Mouse (Mus musculus): ENCODE results near the gene Tfrc. TPM values are rescaled to one million over a fixed set of nuclear protein-coding genes. Genes with fewer than 3 reads are reported as not detected.
"Not testable (repeated sequence)": the region's sequence is repeated elsewhere in the genome, so short reads cannot be mapped to it uniquely, and the experiment has no call there.

The Tfrc gene
- total RNA-seq, 4 experiments from 2014 or later: 21.4 to 53.5 (median 38.0) TPM

DNA sequence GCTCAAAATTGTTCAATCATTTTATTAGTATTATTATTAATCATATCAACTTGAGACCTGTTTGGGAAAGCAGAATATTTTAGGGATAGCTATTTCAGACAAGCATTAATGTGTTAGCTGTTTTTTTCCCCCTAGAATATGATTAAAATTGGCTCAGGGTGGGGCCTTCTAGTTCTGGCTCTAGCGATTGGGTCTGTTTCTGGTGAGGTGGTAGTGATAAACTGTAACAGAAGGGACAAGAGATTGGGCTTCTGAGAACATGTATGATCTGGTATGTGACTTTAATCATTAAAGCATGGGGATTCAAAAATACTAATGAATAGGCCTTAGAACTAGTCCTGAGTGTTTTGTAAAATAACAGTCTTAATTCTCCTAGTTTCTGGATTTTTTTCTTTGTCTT lies 3.3 kb downstream of the Tfrc start:
- no peak for DNase-seq (ENCODE audit: low spot score)

- no peak for DNase-seq (ENCODE audit: low spot score)
These were observed 4.6 kb downstream of the Tfrc start for GRCm38 (mm10) chr16:32613269-32613834.

DNA sequence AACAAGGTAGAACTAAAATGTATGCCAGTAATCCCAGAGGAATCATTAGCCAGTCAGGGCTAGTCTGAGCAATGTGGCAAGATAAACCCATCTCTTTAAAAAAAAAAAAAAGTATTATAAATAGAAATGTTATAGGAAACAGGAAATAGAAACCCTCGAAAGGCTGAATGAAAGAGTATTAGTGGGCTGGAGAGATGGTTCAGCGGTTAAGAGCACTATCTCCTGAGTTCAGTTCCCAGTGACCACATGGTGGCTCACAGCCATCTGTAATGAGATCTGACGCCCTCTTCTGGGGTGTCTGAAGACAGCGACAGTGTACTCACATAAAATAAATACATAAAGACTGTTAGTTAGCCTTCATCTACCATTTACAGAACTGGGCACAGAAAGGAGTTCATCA lies 5.3 kb downstream of the Tfrc start:
- no peak for DNase-seq (ENCODE audit: low spot score)

- DNase-seq (ENCODE audit: low spot score): no peak
These were observed 10.2 kb downstream of the Tfrc start for GRCm38 (mm10) chr16:32618946-32619345.

GRCm38 (mm10) chr16:32628140-32628539 lies 19.4 kb downstream of the Tfrc start:
- no peak for DNase-seq (ENCODE audit: low spot score)

DNA sequence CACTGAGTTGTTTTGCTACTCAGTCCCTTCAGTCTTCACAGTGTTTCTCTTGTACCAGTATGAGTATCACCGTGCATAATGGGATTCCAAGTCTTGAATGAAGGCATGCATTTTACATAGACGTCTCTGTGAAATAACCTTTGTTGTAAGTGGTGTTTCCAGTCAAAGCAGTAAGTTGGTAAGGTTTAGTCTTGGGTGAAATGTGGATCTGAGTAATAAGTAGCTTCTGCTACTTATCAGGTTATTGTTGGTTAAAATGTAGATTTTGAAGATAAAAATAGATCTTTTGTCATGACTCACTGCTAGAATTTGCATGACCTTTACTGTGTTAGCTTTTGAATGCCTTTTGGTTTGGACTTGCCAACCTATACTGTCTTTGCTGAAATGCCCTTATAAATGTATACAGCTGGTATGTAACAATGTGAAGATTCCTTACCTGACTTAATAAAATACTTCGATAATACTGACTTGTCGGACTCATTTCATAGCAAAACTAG lies 23.7 kb downstream of the Tfrc start:
- no peak for DNase-seq (ENCODE audit: low spot score)

DNA sequence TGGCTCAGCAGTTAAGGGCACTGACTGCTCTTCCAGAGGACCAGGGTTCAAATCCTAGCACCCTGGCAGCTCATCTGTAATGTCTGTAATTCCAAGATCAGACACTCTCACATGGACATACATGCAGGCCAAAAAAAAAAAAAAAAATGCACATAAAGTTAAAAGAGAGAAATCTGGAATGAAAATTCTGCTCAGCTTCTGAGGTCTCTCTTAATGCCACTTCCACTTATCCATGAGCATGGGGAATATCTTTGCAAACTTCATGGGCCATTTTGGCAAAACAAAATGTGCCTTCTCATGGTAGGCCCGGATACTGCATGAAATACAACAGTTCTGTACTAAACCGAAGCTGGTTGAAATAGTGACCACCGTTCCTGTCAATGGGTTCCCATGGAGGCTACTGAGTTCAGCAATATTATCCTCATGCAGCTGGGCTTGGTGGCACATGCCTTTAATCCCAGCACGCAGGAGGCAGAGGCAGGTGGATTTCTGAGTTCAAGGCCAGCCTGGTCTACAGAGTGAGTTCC lies 24.8 kb downstream of the Tfrc start:
- no peak for DNase-seq (ENCODE audit: low spot score)

GRCm38 (mm10) chr16:32634183-32634582 lies 25.5 kb downstream of the Tfrc start:
- no peak for DNase-seq (ENCODE audit: low spot score)

DNA sequence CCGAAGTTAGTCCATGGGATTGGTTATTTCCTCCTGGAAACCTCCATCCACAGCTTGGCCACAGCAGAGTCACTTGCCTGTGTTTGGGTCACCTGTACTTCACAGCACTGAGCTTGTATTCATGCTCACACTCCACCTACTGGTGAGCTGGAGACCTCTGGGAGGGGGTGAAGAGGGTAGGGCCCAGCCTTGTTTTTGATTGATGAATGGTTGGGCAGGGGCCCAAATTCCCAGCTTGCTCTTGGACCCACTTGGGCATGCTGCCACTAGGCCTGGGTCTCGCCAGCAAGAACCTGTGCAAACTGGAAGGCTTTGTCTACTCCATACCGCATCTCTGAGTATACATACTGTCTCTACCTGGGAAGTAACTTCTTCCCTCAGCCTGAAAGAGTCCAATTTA lies 26.6 kb downstream of the Tfrc start:
- no peak for DNase-seq (ENCODE audit: low spot score)

DNA sequence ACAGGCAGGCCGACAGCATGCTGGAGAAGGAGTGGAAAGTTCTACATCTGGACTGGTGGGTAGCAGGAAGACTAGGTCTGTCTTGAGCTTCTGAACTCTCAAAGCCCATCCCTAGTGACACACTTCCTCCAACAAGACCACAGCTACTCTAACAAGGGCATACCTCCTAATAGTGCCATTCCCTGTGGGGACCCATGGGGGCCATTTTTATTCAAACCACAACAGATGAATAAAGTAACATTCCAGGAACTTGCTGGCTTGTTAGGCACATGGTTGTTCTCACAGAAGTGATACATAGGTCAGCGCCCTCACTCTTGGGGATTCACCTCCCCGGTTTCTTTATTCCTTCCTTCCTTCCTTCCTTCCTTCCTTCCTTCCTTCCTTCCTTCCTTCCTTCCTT lies 27.6 kb downstream of the Tfrc start:
- no peak for DNase-seq (ENCODE audit: low spot score)

DNA sequence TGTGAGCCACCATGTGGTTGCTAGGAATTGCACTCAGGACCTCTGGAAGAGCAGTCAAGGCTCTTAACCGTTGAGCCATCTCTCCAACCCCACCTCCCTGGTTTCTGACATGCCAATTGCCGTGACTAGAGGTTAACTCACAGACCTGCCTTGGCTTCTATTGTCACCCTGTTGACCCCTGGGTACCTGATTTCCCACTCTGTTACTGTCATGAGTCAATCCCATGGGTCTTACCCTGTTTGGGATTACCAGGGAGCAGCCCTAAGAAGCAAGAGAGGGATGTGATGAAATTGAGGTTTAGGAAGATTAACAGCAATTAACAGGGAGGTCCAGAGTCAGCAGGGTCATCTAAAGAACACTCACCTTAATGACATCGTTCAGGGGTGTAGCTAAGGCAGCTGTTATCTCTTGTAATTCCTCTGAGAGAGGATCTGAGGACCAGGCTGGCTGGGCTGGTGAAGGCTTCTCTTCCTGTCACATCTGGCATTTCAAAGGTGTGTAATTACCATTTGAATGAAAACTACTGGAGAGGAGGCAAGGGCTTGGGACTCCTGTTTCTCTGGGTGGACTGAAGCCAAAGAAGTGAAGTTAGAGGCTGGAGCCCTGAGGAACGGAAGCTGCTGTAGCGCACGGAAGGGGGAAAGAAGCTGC lies 28.3 kb downstream of the Tfrc start:
- no peak for DNase-seq (ENCODE audit: low spot score)

DNA sequence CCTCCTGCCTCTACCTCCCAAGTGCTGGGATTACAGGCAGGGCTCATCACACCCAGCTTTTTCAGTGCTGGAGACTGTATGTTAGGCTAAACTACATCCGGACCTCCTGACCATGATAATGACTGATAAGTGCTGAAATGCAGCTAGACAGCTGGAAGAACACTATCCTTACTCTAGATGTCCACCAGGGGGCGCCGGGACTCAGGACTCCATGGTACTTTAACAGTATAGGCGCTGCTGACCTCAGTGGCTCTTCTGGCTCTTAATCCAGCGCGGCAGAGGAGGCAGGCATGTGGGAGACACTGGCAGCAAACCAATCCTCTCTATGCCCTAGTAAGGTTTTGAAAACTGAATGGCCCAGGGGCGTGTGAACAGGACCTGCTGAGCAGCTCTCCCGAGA lies 29.8 kb downstream of the Tfrc start:
- peak; percentile 79 for DNase-seq (ENCODE audit: low spot score)

DNA sequence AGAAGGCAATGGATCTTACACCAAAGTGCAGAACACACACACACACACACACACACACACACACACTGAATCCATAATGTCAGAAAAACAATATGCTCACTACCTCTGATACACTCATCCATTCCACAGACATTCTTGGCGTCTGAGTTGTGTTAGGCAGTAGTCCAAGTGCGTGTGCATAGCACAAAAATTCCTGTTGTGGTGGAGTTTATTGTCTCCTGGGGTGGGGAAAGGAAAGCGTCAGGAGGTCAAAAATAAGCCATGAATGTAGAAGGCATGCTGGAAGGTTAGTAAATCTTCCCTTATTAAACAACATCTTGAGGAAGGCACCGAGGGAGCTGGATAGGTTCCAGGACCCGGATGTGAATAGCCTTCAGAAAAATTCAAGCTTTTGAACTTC lies 31.4 kb downstream of the Tfrc start:
- DNase-seq (ENCODE audit: low spot score): no peak

GRCm38 (mm10) chr16:32640683-32641082 lies 32.0 kb downstream of the Tfrc start:
- DNase-seq (ENCODE audit: low spot score): not testable (repeated sequence)

- no peak for DNase-seq (ENCODE audit: low spot score)
These were observed 32.9 kb downstream of the Tfrc start for GRCm38 (mm10) chr16:32641440-32642219.

DNA sequence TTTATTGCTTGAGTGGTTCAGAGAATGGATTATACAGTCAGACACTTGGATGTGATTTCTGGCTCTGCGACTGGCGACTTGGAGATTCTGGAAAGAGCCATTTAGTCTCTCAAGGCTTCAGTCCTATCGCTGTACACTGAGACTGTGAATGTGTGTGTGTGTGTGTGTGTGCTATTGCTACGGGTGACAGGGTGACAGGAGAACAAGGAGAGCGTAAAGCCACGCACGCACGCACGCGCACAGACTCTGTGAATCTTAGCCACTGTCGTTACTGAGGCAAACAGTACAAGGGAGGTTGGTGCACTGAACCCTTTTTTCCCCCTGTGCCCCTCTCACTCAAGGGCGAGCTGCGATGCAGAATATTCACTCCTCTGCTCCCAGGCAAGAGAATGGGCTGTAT lies 33.6 kb downstream of the Tfrc start:
- DNase-seq (ENCODE audit: low spot score): no peak

GRCm38 (mm10) chr16:32643661-32644061 lies 34.9 kb downstream of the Tfrc start, which contains the start of gene Tnk2:
Gene Tnk2 (plus strand): TSS chr16:32643874.
- DNase-seq (ENCODE audit: low spot score): peak; percentile 86

DNA sequence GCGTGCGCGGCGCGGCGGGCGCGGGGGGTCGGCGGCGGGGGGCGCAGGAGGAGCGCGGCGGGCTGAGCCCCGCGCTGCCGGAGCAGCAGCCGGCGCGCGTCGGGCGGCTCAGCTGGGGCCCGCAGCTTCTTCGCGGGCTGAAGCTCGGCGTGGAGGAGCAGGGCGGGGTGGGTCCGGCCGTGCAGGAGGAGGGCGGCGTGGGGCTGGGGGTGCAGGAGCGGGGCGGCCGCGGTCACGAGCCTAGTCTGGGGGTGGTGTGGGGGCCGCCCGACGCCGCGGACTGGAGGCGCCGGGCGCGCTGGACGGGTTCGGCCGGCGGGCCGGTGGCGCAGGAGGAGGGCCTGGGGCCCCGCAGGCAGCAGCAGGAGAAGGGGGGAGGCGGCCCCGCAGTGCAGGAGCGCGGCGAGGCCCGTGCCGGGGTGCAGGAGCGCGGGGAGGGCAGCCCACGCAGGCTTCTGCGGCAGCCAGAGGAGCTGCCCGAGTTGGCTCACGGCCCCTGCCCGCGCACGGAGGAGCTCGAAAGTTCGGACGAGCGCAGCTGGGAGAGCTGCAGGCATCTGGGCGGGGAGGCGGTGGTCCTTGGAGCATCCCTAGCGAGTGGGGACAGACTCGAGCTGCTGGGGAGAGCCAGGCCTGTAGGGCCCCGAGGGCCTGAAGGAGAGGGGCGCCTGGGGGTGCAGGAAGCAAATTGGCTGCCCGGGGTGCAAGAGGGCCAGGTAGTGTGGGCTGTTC lies 35.5 kb downstream of the Tfrc start:
- DNase-seq (ENCODE audit: low spot score): no peak

DNA sequence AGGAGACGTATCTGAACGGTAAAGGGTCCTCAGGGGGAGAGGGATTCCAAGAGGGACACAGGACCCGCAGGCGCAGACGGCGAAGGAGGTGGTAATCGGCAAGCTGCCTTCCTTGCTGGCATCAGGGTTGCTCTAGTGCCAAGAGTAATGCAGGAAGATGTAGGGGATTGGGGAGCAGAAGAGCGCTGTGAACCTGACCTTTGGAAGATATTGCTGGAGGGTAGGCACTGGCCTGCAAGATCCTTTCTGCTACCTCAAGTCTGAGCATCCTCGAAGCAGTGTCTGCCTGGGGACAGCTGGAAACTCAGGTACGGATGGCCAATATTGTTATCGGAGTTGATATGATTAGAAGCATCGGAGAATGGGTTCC lies 36.1 kb downstream of the Tfrc start:
- no peak for DNase-seq (ENCODE audit: low spot score)

GRCm38 (mm10) chr16:32645361-32645914 lies 36.7 kb downstream of the Tfrc start:
- DNase-seq (ENCODE audit: low spot score): no peak

DNA sequence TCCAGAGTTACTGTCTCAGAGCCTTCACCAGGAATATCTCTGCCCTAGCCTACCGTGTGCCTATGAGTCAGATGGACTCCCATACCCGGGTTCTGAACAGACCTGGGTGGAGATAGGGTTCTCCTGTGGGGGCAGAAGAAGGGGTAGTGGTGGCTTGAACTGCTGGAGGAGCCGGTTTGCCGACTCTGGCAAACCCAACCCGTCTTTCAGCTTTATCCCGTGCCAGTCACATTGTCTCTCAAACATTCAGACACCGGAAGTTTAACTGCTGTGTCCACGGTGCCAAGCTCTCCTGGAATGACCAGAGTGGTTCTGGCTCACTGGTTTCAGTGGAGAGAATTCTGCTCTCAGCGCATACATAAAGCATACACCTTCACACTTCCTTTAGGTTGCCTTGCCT lies 37.3 kb downstream of the Tfrc start:
- no peak for DNase-seq (ENCODE audit: low spot score)

DNA sequence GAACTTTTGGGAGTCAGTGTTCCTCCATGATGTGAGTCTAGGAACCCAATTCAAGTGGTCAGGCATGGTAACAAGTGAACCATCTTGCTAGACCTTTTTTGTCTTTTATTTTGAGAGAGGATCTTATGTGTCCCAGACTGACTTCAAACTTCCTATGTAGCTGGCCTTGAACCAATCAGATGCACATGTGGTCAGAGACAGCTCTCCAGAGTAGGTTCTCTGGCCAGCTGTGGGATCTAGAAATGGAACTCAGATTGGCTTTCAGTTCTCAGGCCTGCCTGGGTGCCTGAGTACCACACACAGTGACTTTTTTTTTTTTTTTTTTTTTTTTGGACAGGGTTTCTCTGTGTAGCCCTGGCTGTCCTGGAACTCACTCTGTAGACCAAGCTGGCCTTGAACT lies 39.0 kb downstream of the Tfrc start:
- no peak for DNase-seq (ENCODE audit: low spot score)
